Mouse (Mus musculus) stomach, embryonic 15.5 days (tissue): ENCODE data around the gene Osbpl3. TPM values are rescaled to one million over a fixed set of nuclear protein-coding genes. Genes with fewer than 3 reads are reported as not detected.

Experiments used
- ATAC-seq: fragments of 200-750 bp; cut with Nextera tagmentation; 2 replicates; pipeline ENCODE4 v1.8.0; 2017; ENCODE audit warnings: low read depth, moderate number of reproducible peaks, moderate TSS enrichment; ENCODE audit not compliant: insufficient read depth, low FRiP score
- H3K27ac ChIP-seq: fragments of 300-500 bp; sonication (generic); 2 replicates; pipeline ENCODE4 v1.5.1; 2015; ENCODE audit warnings: mild to moderate bottlenecking, inconsistent platforms
- H3K27me3 ChIP-seq: fragments of 300-500 bp; sonication (generic); replicated peaks from 2 replicates; pipeline ENCODE4 v1.6.1; 2015; ENCODE audit warnings: inconsistent platforms
- H3K36me3 ChIP-seq: fragments of 300-500 bp; sonication (generic); 2 replicates; pipeline ENCODE4 v1.6.1; 2015; ENCODE audit warnings: inconsistent platforms
- H3K4me1 ChIP-seq: fragments of 300-500 bp; sonication (generic); 2 replicates; pipeline ENCODE4 v1.6.1; 2015; ENCODE audit warnings: inconsistent platforms
- H3K4me2 ChIP-seq: fragments of 300-500 bp; sonication (generic); 2 replicates; pipeline ENCODE4 v1.6.1; 2015; ENCODE audit warnings: mild to moderate bottlenecking, inconsistent platforms
- H3K4me3 ChIP-seq: fragments of 300-500 bp; sonication (generic); replicated peaks from 2 replicates; pipeline ENCODE4 v1.5.1; 2015; ENCODE audit warnings: inconsistent platforms
- H3K9ac ChIP-seq: fragments of 300-500 bp; sonication (generic); 2 replicates; pipeline ENCODE4 v1.6.1; 2015; ENCODE audit warnings: inconsistent platforms
- H3K9me3 ChIP-seq: fragments of 300-500 bp; sonication (generic); 2 replicates; pipeline ENCODE4 v1.6.1; 2016; ENCODE audit warnings: inconsistent platforms
- WGBS: fragments of 180-500 bp; shearing (Covaris S2); methylation state at CpG from one replicate; pipeline ENCODE4 v1.1.7; 2015; 5-methylcytosine and 5-hydroxymethylcytosine counted together
- polyA plus RNA-seq: library from polyadenylated mRNA; unstranded; fragments of >200 nt; fragmentation: Nextera tagmentation; extraction: Ambion mirVana; gene quantifications from 2 replicates; pipeline ENCODE4 v1.2.1, GENCODE M21; 2015

The Osbpl3 gene
- polyA plus RNA-seq, 1 experiment from 2014 or later, result 12.0 TPM

- Histone ChIP-seq H3K27me3 (no peaks in the 10 kb centered on the region), H3K4me3 (no peak overlapping the region), H3K9ac (no peak overlapping the region), H3K36me3 (no peaks in the 10 kb centered on the region), H3K27ac (no peak overlapping the region), H3K4me1 (peaks cover 3% of the 10 kb centered on the region; the same call in 1 of the 2 replicates), H3K4me2 (no peak overlapping the region), H3K9me3 (no peaks in the 10 kb centered on the region)
- ATAC-seq, result no peak
- 74% methylated on average over 6 of the region's 6 CpGs for WGBS
Observed at GRCm38 (mm10) chr6:50337431-50337830, 118.6 kb downstream of the Osbpl3 start.

GRCm38 (mm10) chr6:50336376-50336775, 119.6 kb downstream of the Osbpl3 start:
- no peaks in the 10 kb centered on the region for H3K9me3 ChIP-seq
- H3K4me3 ChIP-seq, result no peak overlapping the region
- no peaks in the 10 kb centered on the region for H3K27me3 ChIP-seq
- no peak overlapping the region for H3K4me2 ChIP-seq
- no peaks in the 10 kb centered on the region for H3K36me3 ChIP-seq
- H3K27ac ChIP-seq, result no peak overlapping the region
- WGBS, result 93% methylated on average over 2 of the region's 2 CpGs
- H3K9ac ChIP-seq, result no peak overlapping the region
- peaks cover 3% of the 10 kb centered on the region; the same call in 1 of the 2 replicates for H3K4me1 ChIP-seq
- ATAC-seq, result no peak

DNA sequence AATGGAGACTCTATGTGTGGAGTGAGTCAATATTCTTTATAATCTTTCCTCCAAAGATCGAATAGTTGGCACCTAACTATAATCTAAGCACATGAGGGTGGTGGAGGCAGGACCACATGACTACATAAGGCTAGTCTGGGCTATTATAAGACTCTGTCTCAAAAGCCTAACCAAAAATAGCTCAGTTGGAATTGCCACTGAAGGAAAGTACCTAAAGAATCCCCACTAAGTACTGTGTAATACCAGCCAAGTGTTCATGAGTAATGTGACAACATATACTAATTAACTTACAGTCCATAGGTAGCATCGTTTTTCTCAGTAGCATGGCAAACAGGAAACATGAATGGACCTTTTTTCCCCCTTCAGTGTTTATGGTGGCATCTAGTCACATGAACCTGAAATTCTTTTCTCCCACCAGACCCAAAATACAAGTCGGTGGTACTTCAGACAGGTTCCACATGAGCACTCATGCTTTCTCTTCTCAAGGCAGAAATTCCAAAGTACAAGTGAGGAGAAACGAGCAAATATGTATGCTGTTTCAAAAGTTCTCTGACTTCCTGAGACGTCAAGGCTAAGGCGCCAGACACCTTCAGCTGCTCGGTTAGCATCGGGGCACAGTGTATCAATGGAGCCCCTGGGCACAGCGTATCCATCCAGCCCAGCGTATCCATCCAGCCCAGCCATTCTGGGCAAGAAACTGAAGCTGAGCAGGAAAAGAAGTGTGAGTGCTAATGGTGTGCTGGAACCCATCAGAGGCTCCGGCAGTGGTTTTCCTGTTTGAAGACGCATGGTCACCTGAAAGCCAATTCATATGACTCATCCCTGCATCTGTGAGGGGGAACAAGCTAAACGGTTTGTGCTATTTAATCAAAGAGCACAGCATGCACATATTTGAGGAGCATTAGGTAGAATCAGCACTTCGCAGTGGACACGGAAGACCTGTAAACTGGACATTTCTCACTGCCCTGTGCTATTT, 120.9 kb downstream of the Osbpl3 start:
- Histone ChIP-seq H3K9me3 (no peaks in the 10 kb centered on the region), H3K27me3 (no peaks in the 10 kb centered on the region), H3K9ac (no peak overlapping the region), H3K4me2 (no peak overlapping the region), H3K4me1 (peaks cover 3% of the 10 kb centered on the region; the same call in 1 of the 2 replicates), H3K36me3 (no peaks in the 10 kb centered on the region), H3K4me3 (no peak overlapping the region), H3K27ac (no peak overlapping the region)
- 87% methylated on average over 15 of the region's 15 CpGs for WGBS
- ATAC-seq, result no peak

- no peak overlapping the region for H3K4me3 ChIP-seq
- ATAC-seq, result no peak
- 63% methylated on average over 6 of the region's 6 CpGs for WGBS
- no peak overlapping the region for H3K27ac ChIP-seq
- H3K36me3 ChIP-seq, result no peaks in the 10 kb centered on the region
- no peak overlapping the region for H3K4me2 ChIP-seq
- H3K27me3 ChIP-seq, result no peaks in the 10 kb centered on the region
- peaks cover 3% of the 10 kb centered on the region; the same call in 1 of the 2 replicates for H3K4me1 ChIP-seq
- no peaks in the 10 kb centered on the region for H3K9me3 ChIP-seq
- no peak overlapping the region for H3K9ac ChIP-seq
Observed at GRCm38 (mm10) chr6:50333346-50333745, 122.7 kb downstream of the Osbpl3 start.

DNA sequence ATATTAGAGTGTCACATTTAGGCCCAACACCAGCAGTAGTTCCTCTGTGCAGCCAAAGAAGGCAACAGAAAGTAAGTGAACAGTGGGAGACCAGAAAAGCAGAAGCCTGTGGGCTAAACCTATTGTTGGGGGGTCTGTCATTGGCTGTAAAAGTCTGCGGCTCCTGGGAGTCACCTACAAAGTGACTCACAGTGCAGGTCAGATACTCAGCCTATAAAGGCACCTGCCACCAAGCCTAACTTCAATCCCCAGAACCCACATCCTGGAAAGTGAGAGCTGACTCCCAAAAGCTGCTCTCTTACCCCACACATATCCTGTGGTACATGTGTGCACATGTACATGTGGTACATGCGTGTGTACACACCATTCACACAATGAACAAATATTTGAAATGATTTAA, 124.5 kb downstream of the Osbpl3 start:
- no peak overlapping the region for H3K4me3 ChIP-seq
- H3K4me1 ChIP-seq, result peaks cover 3% of the 10 kb centered on the region; the same call in 1 of the 2 replicates
- no peaks in the 10 kb centered on the region for H3K9me3 ChIP-seq
- H3K27ac ChIP-seq, result no peak overlapping the region
- WGBS, result 92% methylated on average over 2 of the region's 2 CpGs
- H3K4me2 ChIP-seq, result no peak overlapping the region
- H3K9ac ChIP-seq, result no peak overlapping the region
- ATAC-seq, result no peak
- H3K27me3 ChIP-seq, result no peaks in the 10 kb centered on the region
- no peaks in the 10 kb centered on the region for H3K36me3 ChIP-seq

GRCm38 (mm10) chr6:50329380-50329779, 126.6 kb downstream of the Osbpl3 start:
- peak; percentile 34; the same call in 1 of the 2 replicates for ATAC-seq
- peak overlapping the region; percentile 45; the same call in 1 of the 2 replicates for H3K27ac ChIP-seq

DNA sequence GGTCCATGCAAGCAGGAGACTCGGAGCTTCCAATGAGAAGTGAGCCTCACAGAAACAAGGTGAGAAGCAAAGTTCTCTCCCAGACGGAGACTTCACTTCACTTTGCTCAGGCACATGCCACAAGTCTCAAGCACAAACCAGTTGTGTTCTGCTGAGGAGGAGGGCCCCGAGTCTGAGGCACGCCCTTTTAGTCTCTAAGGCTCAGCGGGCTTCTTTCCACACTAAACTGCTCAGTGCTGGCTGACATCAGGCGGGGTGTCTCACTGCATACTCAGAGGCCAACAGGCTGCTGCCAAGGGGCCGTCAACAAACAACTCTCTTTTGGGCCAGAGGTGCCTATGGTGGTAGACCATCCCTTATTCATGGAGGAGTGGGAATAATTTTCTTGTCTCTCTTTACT, 127.1 kb downstream of the Osbpl3 start:
- ATAC-seq, result peak; percentile 78
- no peaks in the 10 kb centered on the region for H3K9me3 ChIP-seq
- peak overlapping the region; percentile 45; the same call in 1 of the 2 replicates for H3K27ac ChIP-seq
- H3K4me3 ChIP-seq, result no peak overlapping the region
- H3K9ac ChIP-seq, result no peak overlapping the region
- H3K4me1 ChIP-seq, result peaks cover 2% of the 10 kb centered on the region; the same call in 1 of the 2 replicates
- H3K36me3 ChIP-seq, result no peaks in the 10 kb centered on the region
- 30% methylated on average over 7 of the region's 7 CpGs for WGBS
- H3K4me2 ChIP-seq, result no peak overlapping the region
- H3K27me3 ChIP-seq, result no peaks in the 10 kb centered on the region

More at GRCm38 (mm10) chr6:50329380-50329779, 126.6 kb downstream of the Osbpl3 start:
- H3K27me3 ChIP-seq, result no peaks in the 10 kb centered on the region
- H3K4me1 ChIP-seq, result peaks cover 3% of the 10 kb centered on the region; the same call in 1 of the 2 replicates
- H3K9me3 ChIP-seq, result no peaks in the 10 kb centered on the region
- no peak overlapping the region for H3K9ac ChIP-seq
- WGBS, result 65% methylated on average over 8 of the region's 8 CpGs
- no peak overlapping the region for H3K4me3 ChIP-seq
- no peaks in the 10 kb centered on the region for H3K36me3 ChIP-seq
- no peak overlapping the region for H3K4me2 ChIP-seq

GRCm38 (mm10) chr6:50326192-50326591, 129.8 kb downstream of the Osbpl3 start:
- no peaks in the 10 kb centered on the region for H3K9me3 ChIP-seq
- H3K4me1 ChIP-seq, result no peaks in the 10 kb centered on the region
- H3K9ac ChIP-seq, result no peak overlapping the region
- no peak overlapping the region for H3K4me2 ChIP-seq
- H3K27ac ChIP-seq, result no peak overlapping the region
- WGBS, result 81% methylated on average over 4 of the region's 4 CpGs
- no peaks in the 10 kb centered on the region for H3K27me3 ChIP-seq
- no peak for ATAC-seq
- no peak overlapping the region for H3K4me3 ChIP-seq
- H3K36me3 ChIP-seq, result no peaks in the 10 kb centered on the region

GRCm38 (mm10) chr6:50325485-50325884, 130.5 kb downstream of the Osbpl3 start:
- Histone ChIP-seq H3K4me3 (no peak overlapping the region), H3K9me3 (no peaks in the 10 kb centered on the region), H3K4me2 (no peak overlapping the region), H3K4me1 (no peaks in the 10 kb centered on the region), H3K9ac (no peak overlapping the region), H3K27ac (no peak overlapping the region), H3K36me3 (no peaks in the 10 kb centered on the region), H3K27me3 (no peaks in the 10 kb centered on the region)
- ATAC-seq, result no peak
- 77% methylated on average over 9 of the region's 9 CpGs for WGBS

GRCm38 (mm10) chr6:50322631-50323030, 133.4 kb downstream of the Osbpl3 start:
- no peaks in the 10 kb centered on the region for H3K27me3 ChIP-seq
- 60% methylated on average over 9 of the region's 9 CpGs for WGBS
- H3K9ac ChIP-seq, result no peak overlapping the region
- H3K4me1 ChIP-seq, result no peaks in the 10 kb centered on the region
- H3K9me3 ChIP-seq, result no peaks in the 10 kb centered on the region
- H3K27ac ChIP-seq, result no peak overlapping the region
- H3K36me3 ChIP-seq, result no peaks in the 10 kb centered on the region
- no peak overlapping the region for H3K4me2 ChIP-seq
- ATAC-seq, result no peak
- H3K4me3 ChIP-seq, result no peak overlapping the region

- H3K36me3 ChIP-seq, result no peaks in the 10 kb centered on the region
- no peak for ATAC-seq
- H3K27ac ChIP-seq, result no peak overlapping the region
- no peak overlapping the region for H3K4me2 ChIP-seq
- no peak overlapping the region for H3K4me3 ChIP-seq
- no peak overlapping the region for H3K9ac ChIP-seq
- H3K27me3 ChIP-seq, result no peaks in the 10 kb centered on the region
- no peaks in the 10 kb centered on the region for H3K4me1 ChIP-seq
- 75% methylated on average over 6 of the region's 6 CpGs for WGBS
- H3K9me3 ChIP-seq, result no peaks in the 10 kb centered on the region
Observed at GRCm38 (mm10) chr6:50321739-50322138, 134.3 kb downstream of the Osbpl3 start.

- H3K4me2 ChIP-seq, result no peak overlapping the region
- no peak for ATAC-seq
- H3K27ac ChIP-seq, result no peak overlapping the region
- 75% methylated on average over 7 of the region's 7 CpGs for WGBS
- no peaks in the 10 kb centered on the region for H3K36me3 ChIP-seq
- H3K4me1 ChIP-seq, result no peaks in the 10 kb centered on the region
- no peak overlapping the region for H3K9ac ChIP-seq
- H3K9me3 ChIP-seq, result no peaks in the 10 kb centered on the region
- H3K27me3 ChIP-seq, result no peaks in the 10 kb centered on the region
- H3K4me3 ChIP-seq, result no peak overlapping the region
Observed at GRCm38 (mm10) chr6:50318590-50319172, 137.3 kb downstream of the Osbpl3 start.
